Mouse (Mus musculus) C2C12 (cell line): ENCODE data around the gene Cfap100.

Experiments
- CTCF ChIP-seq: IDR thresholded peaks from one replicate; pipeline ENCODE4 v1.5.1; 2011; ENCODE audit not compliant: control insufficient read depth, insufficient read depth, insufficient read length
- MYOD1 ChIP-seq: IDR thresholded peaks from one replicate; pipeline ENCODE4 v1.6.1; 2011; ENCODE audit warnings: low read depth; ENCODE audit not compliant: control insufficient read depth, insufficient read length
- USF1 ChIP-seq: IDR thresholded peaks from one replicate; pipeline ENCODE4 v1.6.1; 2011; ENCODE audit warnings: low read depth, mild to moderate bottlenecking, control low read depth, moderate library complexity

- TF ChIP-seq MYOD1 (no peak), CTCF (no peak), USF1 (no peak)
Measured at GRCm38 (mm10) chr6:90410972-90411371, 17.6 kb downstream of the Cfap100 start.
